Mouse (Mus musculus) liver, embryonic 14.5 days (tissue): ENCODE measurements around the gene Acbd6.

Source experiments
- CTCF ChIP-seq: IDR thresholded peaks from 2 replicates; pipeline ENCODE4 v1.5.1; 2016; ENCODE audit warnings: antibody characterized with exemption, low read depth, control low read depth
- EP300 ChIP-seq: IDR thresholded peaks from 2 replicates; pipeline ENCODE4 v1.6.1; 2016; ENCODE audit warnings: antibody characterized with exemption, low read depth

DNA sequence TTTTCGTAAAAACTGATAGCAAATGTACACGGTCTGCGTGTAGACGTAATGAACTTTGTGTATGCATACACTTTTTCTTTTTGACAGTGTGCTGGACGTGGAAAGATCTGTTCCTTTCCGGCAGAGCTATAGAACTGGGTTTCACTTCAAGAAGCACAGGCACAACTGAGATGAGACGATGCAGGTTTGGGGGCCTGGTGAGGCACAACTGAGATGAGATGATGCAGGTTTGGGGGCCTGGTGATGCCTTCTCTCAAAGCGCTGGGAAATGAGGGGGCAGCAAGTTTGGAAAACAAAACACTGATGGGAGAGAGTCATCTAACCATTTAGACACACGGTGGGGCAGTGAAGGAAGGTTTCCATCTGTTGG lies 293 bp upstream of the Acbd6 start:
- TF ChIP-seq CTCF (no peak), EP300 (no peak)
